Comparison of ENCODE assay signal across 8 mouse cellular contexts in genomic region chr6:50588251-50588650, GRCm38 (mm10). TPM values are rescaled to one million over a fixed set of nuclear protein-coding genes. Genes with fewer than 3 reads are reported as not detected.
DNase-seq lines count a peak whose midpoint lies in the region; ATAC-seq lines count a peak whose summit lies in the region.

No protein-coding gene starts in this region.

- H3K4me1 ChIP-seq in hindbrain, embryonic 11.5 days (replicated peaks; ENCODE audit: control insufficient read depth, insufficient read depth, low read length): no peaks in the 10 kb centered on the region
- no peaks in the 10 kb centered on the region for H3K4me1 ChIP-seq in hindbrain, embryonic 16.5 days (ENCODE audit: control insufficient read depth, insufficient read depth, low read depth, low read length)

- no peak overlapping the region for H3K4me3 ChIP-seq in hindbrain, embryonic 11.5 days (ENCODE audit: low read depth, low read length)
- no peak overlapping the region for H3K4me3 ChIP-seq in hindbrain, embryonic 16.5 days (ENCODE audit: low read length)

- no peaks in the 10 kb centered on the region for H3K9me3 ChIP-seq in hindbrain, embryonic 11.5 days (ENCODE audit: control insufficient read depth, low read length)
- H3K9me3 ChIP-seq in hindbrain, embryonic 16.5 days (ENCODE audit: control insufficient read depth, low read length): no peaks in the 10 kb centered on the region

- DNase-seq in hindbrain, embryonic 11.5 days (ENCODE audit: low spot score): peak; percentile 87
- peak; percentile 43 for DNase-seq in urinary bladder, postnatal 14 days (ENCODE audit: low spot score)
- no peak for DNase-seq in urinary bladder, adult 2 months (ENCODE audit: low spot score)
- peak; percentile 38 for DNase-seq in cerebellum, adult 11 months
- peak; percentile 84 for DNase-seq in hindlimb bud, embryonic 11.5 days (ENCODE audit: extremely low spot score, low read depth, low spot score)
- DNase-seq in ovary, postnatal 36 days (ENCODE audit: low spot score): no peak

- H3K4me2 ChIP-seq in hindbrain, embryonic 11.5 days (replicated peaks; ENCODE audit: low read depth, low read length): no peak overlapping the region
- no peak overlapping the region for H3K4me2 ChIP-seq in hindbrain, embryonic 16.5 days (ENCODE audit: low read length)

- no peak overlapping the region for H3K27ac ChIP-seq in hindbrain, embryonic 11.5 days (ENCODE audit: low read depth, low read length)
- H3K27ac ChIP-seq in hindbrain, embryonic 16.5 days (ENCODE audit: low read depth, low read length): no peak overlapping the region

- 93% methylated on average over 1 of the region's 1 CpGs for WGBS in hindbrain, embryonic 11.5 days
- WGBS in hindbrain, embryonic 16.5 days: 98% methylated on average over 1 of the region's 1 CpGs

- no peak overlapping the region for H3K9ac ChIP-seq in hindbrain, embryonic 11.5 days (ENCODE audit: low read depth, low read length)
- no peak overlapping the region for H3K9ac ChIP-seq in hindbrain, embryonic 16.5 days (ENCODE audit: low read depth, low read length)

- H3K36me3 ChIP-seq in hindbrain, embryonic 11.5 days (ENCODE audit: control insufficient read depth, insufficient read depth, low read length): no peaks in the 10 kb centered on the region
- no peaks in the 10 kb centered on the region for H3K36me3 ChIP-seq in hindbrain, embryonic 16.5 days (ENCODE audit: control insufficient read depth, insufficient read depth, low read length)

- ATAC-seq in hindbrain, embryonic 11.5 days (ENCODE audit: low FRiP score): no peak
- no peak for ATAC-seq in hindbrain, embryonic 16.5 days
- peak; percentile 77 for ATAC-seq in monocyte, adult 5-6 weeks (replicated peaks; ENCODE audit: insufficient number of reproducible peaks, low FRiP score, low TSS enrichment, poor library complexity, severe bottlenecking)

- no peaks in the 10 kb centered on the region for H3K27me3 ChIP-seq in hindbrain, embryonic 11.5 days (ENCODE audit: control insufficient read depth, insufficient read depth, low read length)
- no peaks in the 10 kb centered on the region for H3K27me3 ChIP-seq in hindbrain, embryonic 16.5 days (replicated peaks; ENCODE audit: control insufficient read depth, insufficient read depth, low read length)

RNA-seq across cellular contexts. Expression of gene 4921507P07Rik, which starts 8.2 kb away (rescaled TPM):
- 0.95 and 1.1 TPM in 2 replicates for polyA plus RNA-seq in hindbrain, embryonic 11.5 days (2014; fragmentation: Nextera tagmentation; extraction: Ambion mirVana)
- 2.6 and 3.0 TPM in 2 replicates for polyA plus RNA-seq in hindbrain, embryonic 16.5 days (2015; fragmentation: Nextera tagmentation; extraction: Ambion mirVana)
- 3.6 and 4.4 TPM in 2 replicates for polyA plus RNA-seq in urinary bladder, adult 2 months (2012; rRNA removed)
- 0.78 to 3.5 TPM (median 0.86 TPM) in 3 replicates for total RNA-seq in monocyte, adult 5-6 weeks (2017)

RNA-seq across cellular contexts. Expression of gene Cycs, which starts 21.9 kb away (rescaled TPM):
- 75.6 and 75.9 TPM in 2 replicates for polyA plus RNA-seq in hindbrain, embryonic 11.5 days (2014; fragmentation: Nextera tagmentation; extraction: Ambion mirVana)
- 79.2 and 91.1 TPM in 2 replicates for polyA plus RNA-seq in hindbrain, embryonic 16.5 days (2015; fragmentation: Nextera tagmentation; extraction: Ambion mirVana)
- 34.3 and 42.2 TPM in 2 replicates for polyA plus RNA-seq in urinary bladder, adult 2 months (2012; rRNA removed)
- 89.4 to 102 TPM (median 102 TPM) in 3 replicates for total RNA-seq in monocyte, adult 5-6 weeks (2017)

Comparison
In these comparisons a context has a peak if more than half of its experiments do, and no peak if none do; other contexts are left out.
1. DNase-seq: peak in hindbrain, embryonic 11.5 days (single experiment), urinary bladder, postnatal 14 days (single experiment), cerebellum, adult 11 months (single experiment) and hindlimb bud, embryonic 11.5 days (single experiment); none in urinary bladder, adult 2 months (single experiment) and ovary, postnatal 36 days (single experiment).